Mouse (Mus musculus) liver, adult 2 months (tissue): Measurements from ENCODE around the gene Fam181a.

ENCODE experiments used
- CTCF ChIP-seq: fragments of 200-500 bp; IDR thresholded peaks from 2 replicates; pipeline ENCODE4 v1.5.1; 2011; ENCODE audit warnings: low read depth, low read length, control low read depth
- POLR2A ChIP-seq: fragments of 200-500 bp; IDR thresholded peaks from 2 replicates; pipeline ENCODE4 v1.6.1; 2011; ENCODE audit warnings: low read length, control low read depth; ENCODE audit not compliant: insufficient read depth; ENCODE audit errors: extremely low read depth

- TF ChIP-seq CTCF (no peak), POLR2A (no peak)
Measured at GRCm38 (mm10) chr12:103315831-103316545, 5.2 kb downstream of the Fam181a start.
